Mouse (Mus musculus) kidney, adult 2 months (tissue): ENCODE measurements around the gene Gfod1. TPM values are rescaled to one million over a fixed set of nuclear protein-coding genes. Genes with fewer than 3 reads are reported as not detected.

Experiments used
- DNase-seq: peaks from one replicate; pipeline ENCODE4 v3.0.0; 2021
- H3K27ac ChIP-seq: fragments of 200-500 bp; 2 replicates; pipeline ENCODE4 v1.5.1; 2012; ENCODE audit warnings: low read depth, low read length, control low read depth, inconsistent platforms; ENCODE audit not compliant: insufficient read depth
- H3K27me3 ChIP-seq: fragments of 200-500 bp; replicated peaks from 2 replicates; pipeline ENCODE4 v1.6.1; 2012; ENCODE audit warnings: mild to moderate bottlenecking, moderate library complexity, low read length, inconsistent platforms; ENCODE audit not compliant: control insufficient read depth, insufficient read depth
- H3K36me3 ChIP-seq: fragments of 200-500 bp; 2 replicates; pipeline ENCODE4 v1.6.1; 2012; ENCODE audit warnings: mild to moderate bottlenecking, moderate library complexity, low read length, inconsistent platforms; ENCODE audit not compliant: control insufficient read depth, insufficient read depth
- H3K4me1 ChIP-seq: fragments of 200-500 bp; 2 replicates; pipeline ENCODE4 v1.6.1; 2011; ENCODE audit warnings: low read length; ENCODE audit not compliant: control insufficient read depth, insufficient read depth
- H3K4me3 ChIP-seq: fragments of 200-500 bp; 2 replicates; pipeline ENCODE4 v1.5.1; 2011; ENCODE audit warnings: mild to moderate bottlenecking, low read depth, low read length, control low read depth; ENCODE audit not compliant: insufficient read depth
- CTCF ChIP-seq: fragments of 200-500 bp; conservative IDR thresholded peaks from 2 replicates; pipeline ENCODE4 v1.5.1; 2011; ENCODE audit warnings: low read depth, mild to moderate bottlenecking, control low read depth, low read length, moderate library complexity, mixed read lengths; ENCODE audit not compliant: insufficient read depth, insufficient read length
- POLR2A ChIP-seq: fragments of 200-500 bp; IDR thresholded peaks from one replicate; pipeline ENCODE4 v1.6.1; 2011; ENCODE audit warnings: low read depth, low read length, control low read depth
- WGBS: fragments of 180-500 bp; shearing (Covaris S2); methylation state at CpG from one replicate; pipeline ENCODE4 v1.1.7; 2018; 5-methylcytosine and 5-hydroxymethylcytosine counted together
- polyA plus RNA-seq: library from polyadenylated mRNA; depleted of rRNA; stranded (reverse); fragments of >200 nt; gene quantifications from 2 replicates; pipeline ENCODE4 v1.2.3, GENCODE M21; 2012

The Gfod1 gene
- polyA plus RNA-seq, 1 experiment: 2.0 TPM

DNA sequence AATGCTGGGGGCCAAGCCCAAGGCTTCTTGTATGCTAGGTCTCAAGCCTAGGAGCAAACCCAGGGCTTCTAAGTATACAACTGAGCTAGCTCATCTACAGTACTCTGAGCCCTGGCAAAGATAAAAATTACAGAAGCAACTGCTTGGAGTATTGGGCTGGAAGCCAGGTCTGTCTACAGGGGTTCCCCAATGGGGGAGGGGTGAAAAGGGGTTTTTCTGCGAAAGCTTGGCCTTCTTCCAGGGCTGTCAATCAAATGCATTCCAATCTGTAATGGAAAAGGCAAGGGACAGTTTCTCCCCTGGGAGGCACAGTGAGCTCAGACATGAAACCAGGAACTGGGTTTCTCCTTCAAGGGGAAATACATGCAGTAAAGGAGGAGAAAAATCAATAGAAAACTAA, 62.9 kb downstream of the Gfod1 start:
- whole genome bisulfite sequencing: 11% methylated on average over 1 of the region's 1 CpGs
- no peak for DNase-seq
- H3K27ac ChIP-seq: no peak overlapping the region

DNA sequence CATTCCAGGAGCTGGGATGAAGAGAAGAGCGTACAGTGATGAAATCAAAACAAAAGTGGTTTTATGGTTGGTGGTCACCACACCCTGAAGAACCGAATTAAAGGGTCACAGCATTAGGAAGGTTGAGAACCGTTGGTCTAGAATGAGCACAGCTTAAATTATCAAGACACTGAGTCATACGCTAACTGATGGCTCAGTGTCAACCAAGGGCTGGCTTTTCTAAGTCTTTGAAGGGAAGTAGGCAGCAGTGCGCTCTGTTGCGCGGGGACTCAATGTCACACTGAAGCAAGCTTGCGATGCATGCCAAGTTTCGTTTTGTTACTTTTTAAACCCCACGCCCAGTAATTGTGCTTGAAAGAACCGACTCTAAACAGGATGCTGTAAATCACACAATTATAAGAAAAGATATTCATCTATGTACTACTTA, 64.2 kb downstream of the Gfod1 start:
- peaks cover 8% of the 10 kb centered on the region; the same call in 1 of the 2 replicates for H3K4me1 ChIP-seq
- no peaks in the 10 kb centered on the region for H3K27me3 ChIP-seq
- WGBS: 34% methylated on average over 11 of the region's 11 CpGs
- H3K27ac ChIP-seq: peak overlapping the region; percentile 65
- no peaks in the 10 kb centered on the region for H3K36me3 ChIP-seq
- H3K4me3 ChIP-seq: no peak overlapping the region
- TF ChIP-seq CTCF (no peak), POLR2A (no peak)
- peak; percentile 80 for DNase-seq

More for the DNA sequence above, 62.9 kb downstream of the Gfod1 start:
- no peak for TF ChIP-seq CTCF
- TF ChIP-seq POLR2A: no peak
- H3K4me1 ChIP-seq: peaks cover 8% of the 10 kb centered on the region; the same call in 1 of the 2 replicates
- no peak overlapping the region for H3K4me3 ChIP-seq
- no peaks in the 10 kb centered on the region for H3K27me3 ChIP-seq
- H3K36me3 ChIP-seq: no peaks in the 10 kb centered on the region

- H3K36me3 ChIP-seq: no peaks in the 10 kb centered on the region
- peaks cover 24% of the 10 kb centered on the region for H3K4me1 ChIP-seq
- TF ChIP-seq CTCF (no peak), POLR2A (no peak)
- no peak overlapping the region for H3K4me3 ChIP-seq
- no peak overlapping the region for H3K27ac ChIP-seq
- DNase-seq: peak; percentile 81
- WGBS: 65% methylated on average over 6 of the region's 6 CpGs
- no peaks in the 10 kb centered on the region for H3K27me3 ChIP-seq
Measured at GRCm38 (mm10) chr13:43236630-43237029, 67.3 kb downstream of the Gfod1 start.

- H3K27ac ChIP-seq: no peak overlapping the region
- no peak for TF ChIP-seq CTCF
- TF ChIP-seq POLR2A: no peak
- H3K36me3 ChIP-seq: no peaks in the 10 kb centered on the region
- no peaks in the 10 kb centered on the region for H3K27me3 ChIP-seq
- H3K4me3 ChIP-seq: no peak overlapping the region
- DNase-seq: no peak
- 80% methylated on average over 4 of the region's 4 CpGs for WGBS
- peaks cover 31% of the 10 kb centered on the region for H3K4me1 ChIP-seq
Measured at GRCm38 (mm10) chr13:43235982-43236381, 68.0 kb downstream of the Gfod1 start.

GRCm38 (mm10) chr13:43235586-43235910, 68.4 kb downstream of the Gfod1 start:
- TF ChIP-seq POLR2A (no peak), CTCF (no peak)
- H3K4me3 ChIP-seq: no peak overlapping the region
- 90% methylated on average over 3 of the region's 3 CpGs for WGBS
- H3K27ac ChIP-seq: no peak overlapping the region
- no peaks in the 10 kb centered on the region for H3K36me3 ChIP-seq
- DNase-seq: no peak
- no peaks in the 10 kb centered on the region for H3K27me3 ChIP-seq
- H3K4me1 ChIP-seq: peaks cover 33% of the 10 kb centered on the region

DNA sequence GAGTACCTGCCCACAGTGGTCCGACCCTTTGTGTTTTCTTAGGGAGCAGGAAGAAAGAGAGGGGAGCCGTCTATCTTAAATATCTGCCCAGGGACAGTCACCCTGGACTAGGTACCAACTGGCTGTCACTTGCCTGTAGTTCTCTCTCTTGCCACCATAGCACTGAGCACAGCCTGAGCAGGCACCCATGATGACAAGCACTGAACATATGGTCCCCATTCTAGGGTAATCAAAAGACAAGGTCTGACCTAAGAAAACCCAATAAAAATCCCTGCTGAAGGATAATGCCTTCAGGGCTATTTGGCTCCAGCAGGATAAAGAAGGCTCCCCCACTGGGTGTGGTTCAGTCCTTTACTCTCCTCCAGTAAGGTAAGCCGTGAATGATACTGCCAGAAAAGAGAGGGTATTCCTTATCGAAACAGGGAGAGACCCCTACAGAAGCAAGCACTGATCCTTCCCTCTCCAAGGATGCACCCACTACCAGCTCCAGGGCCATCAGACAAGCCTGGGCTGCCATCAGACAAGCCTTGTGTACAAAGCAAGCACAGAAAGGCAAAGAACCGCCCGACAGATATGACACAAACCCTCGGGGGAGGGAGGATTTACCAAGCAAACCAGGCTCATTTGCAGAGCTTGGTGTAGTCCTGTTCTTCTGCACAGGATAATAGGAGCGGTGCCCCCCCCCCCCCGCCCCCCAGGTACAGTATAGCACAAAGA, 68.9 kb downstream of the Gfod1 start:
- peaks cover 33% of the 10 kb centered on the region for H3K4me1 ChIP-seq
- DNase-seq: no peak
- 82% methylated on average over 9 of the region's 9 CpGs for WGBS
- H3K4me3 ChIP-seq: no peak overlapping the region
- TF ChIP-seq POLR2A: no peak
- TF ChIP-seq CTCF: no peak
- H3K27ac ChIP-seq: no peak overlapping the region
- no peaks in the 10 kb centered on the region for H3K36me3 ChIP-seq
- no peaks in the 10 kb centered on the region for H3K27me3 ChIP-seq

- H3K27ac ChIP-seq: no peak overlapping the region
- TF ChIP-seq CTCF (no peak), POLR2A (no peak)
- no peaks in the 10 kb centered on the region for H3K36me3 ChIP-seq
- WGBS: 63% methylated on average over 4 of the region's 4 CpGs
- H3K4me3 ChIP-seq: no peak overlapping the region
- H3K4me1 ChIP-seq: peaks cover 25% of the 10 kb centered on the region
- no peak for DNase-seq
- no peaks in the 10 kb centered on the region for H3K27me3 ChIP-seq
Measured at GRCm38 (mm10) chr13:43233331-43233730, 70.6 kb downstream of the Gfod1 start.
